Mouse (Mus musculus) forebrain, embryonic 15.5 days (tissue): Measurements from ENCODE around the gene Uba2. TPM values are rescaled to one million over a fixed set of nuclear protein-coding genes. Genes with fewer than 3 reads are reported as not detected.
"Not testable (repeated sequence)": the region's sequence is repeated elsewhere in the genome, so short reads cannot be mapped to it uniquely, and the experiment has no call there.

Source experiments
- ATAC-seq: fragments of 200-750 bp; cut with Nextera tagmentation; replicated peaks from 2 replicates; pipeline ENCODE4 v1.8.0; 2017; ENCODE audit warnings: mild to moderate bottlenecking, moderate TSS enrichment, moderate library complexity
- H3K27ac ChIP-seq: fragments of 300-500 bp; sonication (generic); replicated peaks from 2 replicates; pipeline ENCODE4 v1.5.1; 2015; ENCODE audit warnings: mild to moderate bottlenecking, inconsistent platforms
- H3K27me3 ChIP-seq: fragments of 300-500 bp; sonication (generic); 2 replicates; pipeline ENCODE4 v1.6.1; 2015; ENCODE audit warnings: inconsistent platforms
- H3K36me3 ChIP-seq: fragments of 300-500 bp; sonication (generic); 2 replicates; pipeline ENCODE4 v1.6.1; 2015; ENCODE audit warnings: mild to moderate bottlenecking, inconsistent platforms
- H3K4me1 ChIP-seq: fragments of 300-500 bp; sonication (generic); 2 replicates; pipeline ENCODE4 v1.6.1; 2015; ENCODE audit warnings: inconsistent platforms
- H3K4me2 ChIP-seq: fragments of 300-500 bp; sonication (generic); replicated peaks from 2 replicates; pipeline ENCODE4 v1.6.1; 2015; ENCODE audit warnings: mild to moderate bottlenecking, inconsistent platforms
- H3K4me3 ChIP-seq: fragments of 300-500 bp; sonication (generic); 2 replicates; pipeline ENCODE4 v1.5.1; 2015; ENCODE audit warnings: mild to moderate bottlenecking, inconsistent platforms
- H3K9ac ChIP-seq: fragments of 300-500 bp; sonication (generic); replicated peaks from 2 replicates; pipeline ENCODE4 v1.6.1; 2015; ENCODE audit warnings: mild to moderate bottlenecking, inconsistent platforms
- H3K9me3 ChIP-seq: fragments of 300-500 bp; sonication (generic); 2 replicates; pipeline ENCODE4 v1.6.1; 2016; ENCODE audit warnings: inconsistent platforms
- WGBS: fragments of 180-500 bp; shearing (Covaris S2); methylation state at CpG from one replicate; pipeline ENCODE4 v1.1.7; 2015; ENCODE audit warnings: mixed read lengths; 5-methylcytosine and 5-hydroxymethylcytosine counted together
- polyA plus RNA-seq: library from polyadenylated mRNA; unstranded; fragments of >200 nt; fragmentation: Nextera tagmentation; extraction: Ambion mirVana; gene quantifications from 2 replicates; pipeline ENCODE4 v1.2.1, GENCODE M21; 2015

Gene Uba2
- 202 and 208 TPM in 2 replicates for polyA plus RNA-seq

- H3K4me3 ChIP-seq: peak within 1 kb of the TSS; percentile 88
- peak within 1 kb of the TSS; percentile 98 for H3K9ac ChIP-seq
- peaks cover 9% of the 10 kb centered on the region; the same call in 1 of the 2 replicates for H3K36me3 ChIP-seq
- no peaks in the 10 kb centered on the region for H3K27me3 ChIP-seq
- H3K27ac ChIP-seq: peak within 1 kb of the TSS; percentile 88
- H3K4me2 ChIP-seq: peak within 1 kb of the TSS; percentile 61
- WGBS: 87% methylated on average over 3 of the region's 3 CpGs
- no peaks in the 10 kb centered on the region for H3K9me3 ChIP-seq
- peaks cover 14% of the 10 kb centered on the region for H3K4me1 ChIP-seq
- no peak for ATAC-seq
These were observed at the start of gene Uba2 for GRCm38 (mm10) chr7:34169454-34169853. Gene Uba2 (minus strand): TSS chr7:34169599.

- H3K4me3 ChIP-seq: no peak overlapping the region
- no peak overlapping the region for H3K27ac ChIP-seq
- H3K4me1 ChIP-seq: no peaks in the 10 kb centered on the region
- ATAC-seq: no peak
- no peak overlapping the region for H3K9ac ChIP-seq
- H3K4me2 ChIP-seq: no peak overlapping the region
- WGBS: 62% methylated on average over 1 of the region's 1 CpGs
- H3K36me3 ChIP-seq: peaks cover 54% of the 10 kb centered on the region
- H3K27me3 ChIP-seq: no peaks in the 10 kb centered on the region
- no peaks in the 10 kb centered on the region for H3K9me3 ChIP-seq
These were observed 49.1 kb upstream of the Uba2 start for GRCm38 (mm10) chr7:34218496-34218895.

- Histone ChIP-seq H3K9me3 (no peaks in the 10 kb centered on the region), H3K9ac (no peak overlapping the region), H3K27me3 (no peaks in the 10 kb centered on the region), H3K4me1 (no peaks in the 10 kb centered on the region), H3K27ac (no peak overlapping the region), H3K4me2 (no peak overlapping the region), H3K4me3 (no peak overlapping the region), H3K36me3 (peaks cover 59% of the 10 kb centered on the region)
- WGBS: 91% methylated on average over 10 of the region's 10 CpGs
- ATAC-seq: no peak
These were observed 47.1 kb upstream of the Uba2 start for GRCm38 (mm10) chr7:34216474-34216873.

DNA sequence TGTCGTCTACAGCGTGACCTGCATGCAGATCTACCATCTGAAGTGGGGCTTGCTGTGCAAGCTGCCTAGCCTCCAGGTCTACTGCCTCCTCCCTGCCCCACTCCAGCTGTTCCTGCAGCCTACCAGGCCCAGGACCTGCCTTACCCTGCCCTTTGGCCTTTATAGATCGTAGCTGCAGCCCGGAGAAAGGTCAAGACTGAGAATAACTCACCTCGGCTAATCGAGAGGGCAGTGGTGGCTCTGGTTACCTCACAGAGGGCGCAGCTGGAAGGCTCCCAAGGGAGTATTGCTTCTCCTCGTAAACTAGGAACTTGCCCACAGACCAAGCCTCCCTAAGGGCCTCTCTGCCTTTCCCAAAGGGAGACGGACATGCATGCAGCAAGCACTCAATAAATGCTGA, 46.1 kb upstream of the Uba2 start:
- ATAC-seq: no peak
- Histone ChIP-seq H3K27ac (no peak overlapping the region), H3K27me3 (no peaks in the 10 kb centered on the region), H3K4me3 (no peak overlapping the region), H3K9ac (no peak overlapping the region), H3K36me3 (peaks cover 66% of the 10 kb centered on the region), H3K9me3 (no peaks in the 10 kb centered on the region), H3K4me1 (no peaks in the 10 kb centered on the region), H3K4me2 (no peak overlapping the region)
- 92% methylated on average over 9 of the region's 9 CpGs for WGBS

DNA sequence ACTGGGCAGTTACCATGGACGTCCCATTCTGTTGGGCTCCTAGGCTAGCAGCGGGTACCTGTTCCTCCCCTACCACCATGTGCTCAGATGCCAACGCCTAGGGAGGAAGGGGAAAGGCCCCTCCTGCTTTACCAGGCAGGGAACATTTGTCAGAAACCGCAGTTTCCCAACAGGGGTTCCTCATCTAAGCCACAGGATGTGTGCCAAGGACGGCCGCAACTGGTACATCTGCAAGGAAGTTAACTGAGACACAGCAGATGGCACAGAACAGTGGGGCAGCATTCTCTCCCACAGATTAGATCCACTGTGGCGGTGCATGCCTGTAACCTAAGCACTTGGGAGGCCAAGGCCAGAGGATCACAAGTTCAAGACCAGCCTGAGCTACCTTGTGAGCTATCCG, 45.2 kb upstream of the Uba2 start:
- H3K9me3 ChIP-seq: no peaks in the 10 kb centered on the region
- 90% methylated on average over 8 of the region's 8 CpGs for WGBS
- H3K4me1 ChIP-seq: no peaks in the 10 kb centered on the region
- no peaks in the 10 kb centered on the region for H3K27me3 ChIP-seq
- H3K27ac ChIP-seq: no peak overlapping the region
- peaks cover 68% of the 10 kb centered on the region for H3K36me3 ChIP-seq
- no peak overlapping the region for H3K4me3 ChIP-seq
- no peak for ATAC-seq
- no peak overlapping the region for H3K4me2 ChIP-seq
- H3K9ac ChIP-seq: no peak overlapping the region

DNA sequence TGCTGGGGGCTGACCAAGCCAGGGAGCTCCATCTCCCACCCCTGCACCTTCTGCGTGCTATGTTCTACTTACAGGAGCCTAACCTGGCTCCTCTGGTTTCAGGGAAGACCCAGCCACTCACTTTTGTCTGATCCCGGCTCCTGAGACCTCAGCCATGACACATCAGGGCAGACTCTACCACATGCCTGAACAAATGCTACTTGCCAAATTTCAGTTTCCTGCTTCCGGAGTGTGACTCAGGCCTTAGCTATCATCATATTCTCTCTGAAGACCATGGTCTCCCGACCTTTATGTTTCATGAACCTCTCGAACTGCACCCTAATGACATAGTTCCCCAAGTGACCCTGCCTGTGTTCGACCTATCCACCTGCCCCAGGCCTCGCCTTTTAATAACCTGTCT, 43.9 kb upstream of the Uba2 start:
- H3K4me3 ChIP-seq: no peak overlapping the region
- no peak overlapping the region for H3K4me2 ChIP-seq
- H3K9me3 ChIP-seq: no peaks in the 10 kb centered on the region
- ATAC-seq: no peak
- no peaks in the 10 kb centered on the region for H3K4me1 ChIP-seq
- WGBS: 94% methylated on average over 7 of the region's 7 CpGs
- H3K9ac ChIP-seq: no peak overlapping the region
- H3K36me3 ChIP-seq: peaks cover 69% of the 10 kb centered on the region
- H3K27me3 ChIP-seq: no peaks in the 10 kb centered on the region
- H3K27ac ChIP-seq: no peak overlapping the region

GRCm38 (mm10) chr7:34208027-34208745, 38.8 kb upstream of the Uba2 start:
- no peak overlapping the region for H3K27ac ChIP-seq
- peaks cover 87% of the 10 kb centered on the region for H3K36me3 ChIP-seq
- no peak for ATAC-seq
- H3K9ac ChIP-seq: no peak overlapping the region
- WGBS: 92% methylated on average over 9 of the region's 9 CpGs
- H3K4me1 ChIP-seq: no peaks in the 10 kb centered on the region
- H3K4me2 ChIP-seq: no peak overlapping the region
- no peak overlapping the region for H3K4me3 ChIP-seq
- no peaks in the 10 kb centered on the region for H3K9me3 ChIP-seq
- no peaks in the 10 kb centered on the region for H3K27me3 ChIP-seq

DNA sequence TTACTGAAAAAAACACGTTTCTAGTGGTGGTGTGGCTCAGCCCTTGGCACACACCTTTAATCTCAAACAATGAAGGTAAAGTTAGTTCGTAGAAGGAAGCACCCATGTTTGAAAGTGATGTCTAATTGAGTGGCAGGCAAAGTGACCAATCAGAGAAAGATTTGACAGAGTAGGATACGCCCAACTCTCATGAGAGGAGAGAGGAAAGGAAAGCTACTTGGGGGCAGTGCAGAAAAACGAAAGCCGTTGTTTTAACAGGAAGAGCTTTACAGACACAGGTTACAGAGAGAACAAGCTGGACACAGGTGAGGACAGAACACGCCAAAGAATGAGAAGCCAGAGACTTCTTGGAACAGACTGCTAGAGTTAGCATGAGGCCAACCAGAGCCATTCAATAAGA, 36.9 kb upstream of the Uba2 start:
- no peaks in the 10 kb centered on the region for H3K9me3 ChIP-seq
- no peak overlapping the region for H3K4me3 ChIP-seq
- H3K4me1 ChIP-seq: no peaks in the 10 kb centered on the region
- 96% methylated on average over 6 of the region's 6 CpGs for WGBS
- ATAC-seq: no peak
- peaks cover 88% of the 10 kb centered on the region for H3K36me3 ChIP-seq
- H3K27me3 ChIP-seq: no peaks in the 10 kb centered on the region
- H3K27ac ChIP-seq: no peak overlapping the region
- no peak overlapping the region for H3K9ac ChIP-seq
- H3K4me2 ChIP-seq: no peak overlapping the region

- not testable (repeated sequence) for H3K4me3 ChIP-seq, H3K9ac ChIP-seq, H3K9me3 ChIP-seq, H3K27me3 ChIP-seq, H3K4me2 ChIP-seq, H3K27ac ChIP-seq, ATAC-seq, H3K4me1 ChIP-seq
- 93% methylated on average over 10 of the region's 10 CpGs for WGBS
- peaks cover 64% of the 10 kb centered on the region for H3K36me3 ChIP-seq
These were observed 32.7 kb upstream of the Uba2 start for GRCm38 (mm10) chr7:34202147-34202546.

DNA sequence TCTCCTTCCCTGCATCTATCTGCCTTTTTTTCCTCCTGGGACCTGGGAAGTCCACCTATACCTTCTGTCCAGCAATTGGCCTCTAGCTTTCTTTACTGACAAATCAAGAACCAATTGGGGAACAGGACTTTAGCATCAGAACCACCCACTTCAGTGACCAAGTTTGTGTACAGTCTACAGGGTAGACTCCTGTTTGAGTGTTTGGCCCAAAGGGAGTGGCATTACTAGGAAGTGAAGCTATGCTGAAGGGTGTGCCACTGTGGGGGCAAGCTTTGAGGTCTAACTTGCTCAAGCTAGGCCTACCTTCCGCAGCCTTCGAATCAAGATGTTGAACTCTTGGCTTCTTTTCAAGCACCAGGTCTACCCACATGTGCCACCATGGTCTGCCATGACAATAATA, 31.4 kb upstream of the Uba2 start:
- Histone ChIP-seq H3K9ac (no peak overlapping the region), H3K4me1 (peaks cover 2% of the 10 kb centered on the region), H3K36me3 (peaks cover 50% of the 10 kb centered on the region), H3K4me3 (no peak overlapping the region), H3K4me2 (no peak overlapping the region), H3K9me3 (no peaks in the 10 kb centered on the region), H3K27ac (no peak overlapping the region), H3K27me3 (no peaks in the 10 kb centered on the region)
- ATAC-seq: no peak
- WGBS: 99% methylated on average over 2 of the region's 2 CpGs

GRCm38 (mm10) chr7:34198346-34198745, 28.9 kb upstream of the Uba2 start:
- H3K4me3 ChIP-seq: no peak overlapping the region
- WGBS: 59% methylated on average over 3 of the region's 3 CpGs
- no peak overlapping the region for H3K27ac ChIP-seq
- no peaks in the 10 kb centered on the region for H3K9me3 ChIP-seq
- no peak for ATAC-seq
- H3K4me2 ChIP-seq: no peak overlapping the region
- no peak overlapping the region for H3K9ac ChIP-seq
- peaks cover 9% of the 10 kb centered on the region for H3K4me1 ChIP-seq
- no peaks in the 10 kb centered on the region for H3K27me3 ChIP-seq
- H3K36me3 ChIP-seq: peaks cover 27% of the 10 kb centered on the region

DNA sequence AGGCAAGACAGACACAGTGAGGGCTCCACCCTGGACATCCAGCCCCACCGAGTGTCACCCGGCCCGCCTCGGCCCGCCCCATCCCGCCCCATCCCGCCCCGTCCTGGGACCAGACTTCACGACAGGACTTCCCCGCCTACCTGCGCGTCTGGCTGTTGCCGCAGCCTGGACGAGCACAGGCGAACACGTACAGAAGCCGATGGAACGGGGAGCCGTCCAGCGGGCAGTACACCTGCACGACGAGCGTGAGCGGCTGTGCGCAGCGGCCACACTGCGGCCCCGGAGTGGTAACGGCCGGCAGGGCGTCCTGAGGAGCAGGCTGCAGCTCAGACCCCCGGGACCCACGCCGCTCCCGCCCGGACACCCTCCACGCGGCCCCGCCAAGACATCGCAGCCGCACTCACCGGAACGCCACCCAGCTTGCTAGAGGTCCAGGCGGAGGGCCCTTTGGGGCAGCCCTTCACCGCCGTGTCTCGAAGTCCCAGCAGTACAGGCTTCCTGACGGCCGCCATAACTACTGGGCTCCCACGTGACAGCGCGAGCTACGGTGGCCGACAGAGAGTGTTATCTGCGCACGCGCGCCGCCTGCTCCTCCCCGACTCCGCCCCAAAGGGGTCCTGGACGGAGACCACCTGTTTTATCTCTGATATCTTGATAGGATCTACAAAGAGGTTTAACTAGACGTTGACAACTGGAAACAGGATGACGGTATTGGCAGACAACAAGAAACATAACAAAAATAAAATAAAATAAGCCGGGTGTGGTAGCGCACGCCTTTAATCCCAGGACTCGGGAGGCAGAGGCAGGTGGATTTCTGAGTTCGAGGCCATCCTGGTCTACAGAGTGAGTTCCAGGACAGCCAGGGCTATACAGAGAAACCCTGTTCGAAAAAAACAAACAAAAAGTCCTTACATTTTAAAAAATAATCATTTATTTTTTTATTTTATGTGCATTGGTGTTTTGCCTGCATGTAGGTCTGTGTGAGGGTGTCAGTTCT, 27.0 kb upstream of the Uba2 start, which contains the start of gene Pdcd2l:
Gene Pdcd2l, minus strand, starts transcription at position 530 of the 997 bp plus-strand sequence.
- peak; percentile 94 for ATAC-seq
- 4% methylated on average over 70 of the region's 70 CpGs for WGBS
- peaks cover 9% of the 10 kb centered on the region for H3K4me1 ChIP-seq

More for the DNA sequence above, 27.0 kb upstream of the Uba2 start, which contains the start of gene Pdcd2l:
- H3K36me3 ChIP-seq: peaks cover 24% of the 10 kb centered on the region
- peak within 1 kb of the TSS; percentile 69 for H3K4me3 ChIP-seq
- H3K9ac ChIP-seq: peak within 1 kb of the TSS; percentile 83
- no peaks in the 10 kb centered on the region for H3K27me3 ChIP-seq
- H3K27ac ChIP-seq: peak within 1 kb of the TSS; percentile 55; the same call in 1 of the 2 replicates
- H3K4me2 ChIP-seq: peak within 1 kb of the TSS; percentile 75
- H3K9me3 ChIP-seq: no peaks in the 10 kb centered on the region
